8 mouse cellular contexts compared by ENCODE assay signal in the genomic region with DNA sequence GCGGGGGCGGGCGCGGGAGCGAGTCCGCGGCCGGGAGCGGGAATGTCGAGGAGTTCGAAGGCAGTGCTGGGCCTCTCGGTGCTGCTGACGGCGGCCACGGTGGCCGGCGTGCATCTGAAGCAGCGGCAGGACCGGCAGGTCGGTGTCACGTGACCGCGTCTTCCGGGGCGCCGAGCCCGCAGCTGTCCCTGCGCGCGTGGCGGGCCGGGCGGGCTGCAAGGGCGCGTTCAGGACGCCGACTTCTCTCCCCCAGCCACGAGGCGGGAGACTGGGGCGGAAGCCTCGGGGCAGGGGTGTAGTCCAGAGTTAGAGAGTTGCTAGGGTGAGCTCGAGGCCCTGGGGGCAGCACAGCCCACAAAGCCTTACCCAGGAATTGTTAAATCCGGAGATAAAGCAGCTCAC. TPM values are rescaled to one million over a fixed set of nuclear protein-coding genes. Genes with fewer than 3 reads are reported as not detected.
DNase-seq lines count a peak whose midpoint lies in the region; ATAC-seq and TF ChIP-seq lines count a peak whose summit lies in the region.

No protein-coding gene starts in this region.

- peaks cover 5% of the 10 kb centered on the region; the same call in 1 of the 2 replicates for H3K79me2 ChIP-seq in liver, adult 2 months (ENCODE audit: control insufficient read depth, insufficient read depth, low read length)

- peaks cover 4% of the 10 kb centered on the region; the same call in 1 of the 2 replicates for H3K36me3 ChIP-seq in liver, adult 2 months (ENCODE audit: control insufficient read depth, insufficient read depth, low read length)
- H3K36me3 ChIP-seq in hindbrain, embryonic 12.5 days = peaks cover 12% of the 10 kb centered on the region
- H3K36me3 ChIP-seq in midbrain, embryonic 11.5 days (ENCODE audit: control insufficient read depth, insufficient read depth, low read length) = peaks cover 2% of the 10 kb centered on the region; the same call in 1 of the 2 replicates

- H3K27ac ChIP-seq in liver, adult 2 months (replicated peaks; ENCODE audit: insufficient read depth, low read depth, low read length) = peak overlapping the region; percentile 92
- H3K27ac ChIP-seq in hindbrain, embryonic 12.5 days = peak overlapping the region; percentile 92
- H3K27ac ChIP-seq in midbrain, embryonic 11.5 days (ENCODE audit: low read depth, low read length) = peak overlapping the region; percentile 87

- peaks cover 8% of the 10 kb centered on the region for H3K4me1 ChIP-seq in liver, adult 2 months (ENCODE audit: control insufficient read depth, insufficient read depth, low read length)
- peaks cover 13% of the 10 kb centered on the region for H3K4me1 ChIP-seq in hindbrain, embryonic 12.5 days
- H3K4me1 ChIP-seq in midbrain, embryonic 11.5 days (ENCODE audit: control insufficient read depth, insufficient read depth, low read length) = peaks cover 4% of the 10 kb centered on the region; the same call in 1 of the 2 replicates

- whole genome bisulfite sequencing in liver, adult 2 months = under 1% methylated on average over 43 of the region's 43 CpGs
- WGBS in hindbrain, embryonic 12.5 days = under 1% methylated on average over 43 of the region's 43 CpGs
- WGBS in midbrain, embryonic 11.5 days = under 1% methylated on average over 41 of the region's 43 CpGs

- H3K9ac ChIP-seq in liver, adult 2 months (ENCODE audit: low read depth, low read length) = peak overlapping the region; percentile 96
- peak overlapping the region; percentile 87 for H3K9ac ChIP-seq in hindbrain, embryonic 12.5 days
- peak overlapping the region; percentile 90 for H3K9ac ChIP-seq in midbrain, embryonic 11.5 days (ENCODE audit: low read length)

- TF ChIP-seq CTCF in liver, adult 2 months (IDR thresholded peaks at IDR 0.05; ENCODE audit: low read depth, low read length) = no peak

- peak overlapping the region; percentile 91 for H3K4me3 ChIP-seq in liver, adult 2 months (ENCODE audit: insufficient read depth, low read depth, low read length)
- H3K4me3 ChIP-seq in hindbrain, embryonic 12.5 days = peak overlapping the region; percentile 86
- peak overlapping the region; percentile 74 for H3K4me3 ChIP-seq in midbrain, embryonic 11.5 days (ENCODE audit: low read depth, low read length)

- ATAC-seq in hindbrain, embryonic 12.5 days (ENCODE audit: low FRiP score) = peak; percentile 92
- ATAC-seq in midbrain, embryonic 11.5 days (ENCODE audit: low FRiP score) = peak; percentile 92

- no peaks in the 10 kb centered on the region for H3K27me3 ChIP-seq in liver, adult 2 months (ENCODE audit: control insufficient read depth, insufficient read depth, low read length)
- H3K27me3 ChIP-seq in hindbrain, embryonic 12.5 days = no peaks in the 10 kb centered on the region
- H3K27me3 ChIP-seq in midbrain, embryonic 11.5 days (ENCODE audit: control insufficient read depth, insufficient read depth, low read length) = no peaks in the 10 kb centered on the region

- 0 out of 2 replicates have a peak, but pooled peaks have one; percentile 47 for TF ChIP-seq POLR2A in liver, adult 2 months (IDR thresholded peaks at IDR 0.05; ENCODE audit: extremely low read depth, insufficient read depth, low read length)

- no peaks in the 10 kb centered on the region for H3K9me3 ChIP-seq in hindbrain, embryonic 12.5 days (replicated peaks)
- no peaks in the 10 kb centered on the region for H3K9me3 ChIP-seq in midbrain, embryonic 11.5 days (ENCODE audit: control insufficient read depth, low read length)

- peak overlapping the region; percentile 60 for H3K4me2 ChIP-seq in hindbrain, embryonic 12.5 days (replicated peaks)
- peak overlapping the region; percentile 61 for H3K4me2 ChIP-seq in midbrain, embryonic 11.5 days

- peak; percentile 60 for DNase-seq in liver, adult 2 months (ENCODE audit: extremely low read depth, low read depth, low spot score)
- DNase-seq in liver (no peak), MEL-GATA-1-ER (ENCODE audit: extremely low read depth, low read depth) (peak; percentile 33)
- peak; percentile 84 for DNase-seq in embryo, embryonic 11 days
- peak; percentile 96 for DNase-seq in midbrain, embryonic 11.5 days (ENCODE audit: low spot score, missing footprints)
- DNase-seq in urinary bladder, postnatal 4 days (ENCODE audit: low spot score in 2 of 2) = peak; percentile 70 to 81
- no peak for DNase-seq in right cerebral cortex, adult 18-20 months

RNA-seq across cellular contexts. Expression of a gene that starts 0.2 kb away (rescaled TPM):
- total RNA-seq in liver, adult 2 months (2014; rRNA removed) = not detected in 2 replicates
- polyA plus RNA-seq in liver, adult 2 months (2012; rRNA removed) = not detected in 2 replicates
- polyA plus RNA-seq in hindbrain, embryonic 12.5 days (2016; fragmentation: Nextera tagmentation; extraction: Ambion mirVana) = 1.1 and 2.3 TPM in 2 replicates
- 1.4 TPM in 1 of 2 replicates, not detected in the other for polyA plus RNA-seq in midbrain, embryonic 11.5 days (2014; fragmentation: Nextera tagmentation; extraction: Ambion mirVana)

RNA-seq across cellular contexts. Expression of a gene that starts 0.2 kb away (rescaled TPM):
- 10.2 and 16.4 TPM in 2 replicates for total RNA-seq in liver, adult 2 months (2014; rRNA removed)
- polyA plus RNA-seq in liver, adult 2 months (2012; rRNA removed) = 15.8 TPM in 2 replicates
- polyA plus RNA-seq in hindbrain, embryonic 12.5 days (2016; fragmentation: Nextera tagmentation; extraction: Ambion mirVana) = 37.7 and 40.7 TPM in 2 replicates
- 31.1 and 36.8 TPM in 2 replicates for polyA plus RNA-seq in midbrain, embryonic 11.5 days (2014; fragmentation: Nextera tagmentation; extraction: Ambion mirVana)

RNA-seq across cellular contexts. Expression of a gene that starts 37.1 kb away (rescaled TPM):
- total RNA-seq in liver, adult 2 months (2014; rRNA removed) = 0.18 TPM in 1 of 2 replicates, not detected in the other
- polyA plus RNA-seq in liver, adult 2 months (2012; rRNA removed) = not detected in 2 replicates
- 0.44 and 1.3 TPM in 2 replicates for polyA plus RNA-seq in hindbrain, embryonic 12.5 days (2016; fragmentation: Nextera tagmentation; extraction: Ambion mirVana)
- polyA plus RNA-seq in midbrain, embryonic 11.5 days (2014; fragmentation: Nextera tagmentation; extraction: Ambion mirVana) = 0.29 TPM in 1 of 2 replicates, not detected in the other

Comparison
In these comparisons a context has a peak if more than half of its experiments do, and no peak if none do; other contexts are left out.
1. DNase-seq: peak in liver, adult 2 months (single experiment), MEL-GATA-1-ER (single experiment), embryo, embryonic 11 days (single experiment), midbrain, embryonic 11.5 days (single experiment) and urinary bladder, postnatal 4 days (2 of 2); none in liver (single experiment) and right cerebral cortex, adult 18-20 months (single experiment).
2. Peak in every context shown above with its lines, with median percentiles within 50 percentile points of each other: H3K27ac ChIP-seq, H3K4me3 ChIP-seq and H3K9ac ChIP-seq.